Mouse (Mus musculus): ENCODE results near the gene Snap25.

Snap25 gene

GRCm38 (mm10) chr2:136713299-136713758, at the start of gene Snap25:
TSS of gene Snap25 (plus strand) at chr2:136713453.
- no peak for DNase-seq

GRCm38 (mm10) chr2:136666951-136667350, 46.3 kb upstream of the Snap25 start:
- no peak for DNase-seq

GRCm38 (mm10) chr2:136669183-136669582, 44.1 kb upstream of the Snap25 start:
- no peak for DNase-seq

GRCm38 (mm10) chr2:136669665-136670064, 43.6 kb upstream of the Snap25 start:
- no peak for DNase-seq

- no peak for DNase-seq
Observed at GRCm38 (mm10) chr2:136670539-136671271, 42.5 kb upstream of the Snap25 start.

GRCm38 (mm10) chr2:136674077-136674757, 39.0 kb upstream of the Snap25 start:
- DNase-seq: no peak

- DNase-seq: no peak
Observed at GRCm38 (mm10) chr2:136676196-136676595, 37.1 kb upstream of the Snap25 start.

GRCm38 (mm10) chr2:136676918-136677445, 36.3 kb upstream of the Snap25 start:
- DNase-seq: no peak

- DNase-seq: peak; percentile 82 to 87
Observed at GRCm38 (mm10) chr2:136678321-136679161, 34.7 kb upstream of the Snap25 start.

- peak; percentile 87 to 90 for DNase-seq
Observed at GRCm38 (mm10) chr2:136679280-136680221, 33.7 kb upstream of the Snap25 start.

GRCm38 (mm10) chr2:136682146-136682860, 30.9 kb upstream of the Snap25 start:
- peak; percentile 6 to 7 for DNase-seq

GRCm38 (mm10) chr2:136686195-136686594, 27.1 kb upstream of the Snap25 start:
- DNase-seq: no peak

- no peak for DNase-seq
Observed at GRCm38 (mm10) chr2:136687316-136687715, 25.9 kb upstream of the Snap25 start.

GRCm38 (mm10) chr2:136689476-136689875, 23.8 kb upstream of the Snap25 start:
- DNase-seq: no peak

GRCm38 (mm10) chr2:136691681-136692080, 21.6 kb upstream of the Snap25 start:
- DNase-seq: no peak

- DNase-seq: no peak
Observed at GRCm38 (mm10) chr2:136699429-136700227, 13.6 kb upstream of the Snap25 start.

GRCm38 (mm10) chr2:136703376-136703775, 9.9 kb upstream of the Snap25 start:
- no peak for DNase-seq

- DNase-seq: no peak
Observed at GRCm38 (mm10) chr2:136711155-136711554, 2.1 kb upstream of the Snap25 start.

- DNase-seq: no peak
Observed at GRCm38 (mm10) chr2:136711746-136712440, 1.4 kb upstream of the Snap25 start.

Data from lung, adult 18-20 months (tissue).